Mouse (Mus musculus) midbrain, embryonic 11.5 days (tissue): ENCODE measurements around the gene Csmd2. TPM values are rescaled to one million over a fixed set of nuclear protein-coding genes. Genes with fewer than 3 reads are reported as not detected.

Source experiments
- ATAC-seq: fragments of 200-750 bp; cut with Nextera tagmentation; 2 replicates; pipeline ENCODE4 v1.8.0; 2017; ENCODE audit warnings: moderate TSS enrichment, moderate library complexity; ENCODE audit not compliant: low FRiP score
- DNase-seq: peaks from one replicate; pipeline ENCODE4 v3.0.0; 2015; ENCODE audit warnings: low spot score; ENCODE audit errors: missing footprints
- H3K27ac ChIP-seq: fragments of 300-500 bp; sonication (generic); 2 replicates; pipeline ENCODE4 v1.5.1; 2014; ENCODE audit warnings: low read depth, low read length
- H3K27me3 ChIP-seq: fragments of 300-500 bp; sonication (generic); 2 replicates; pipeline ENCODE4 v1.6.1; 2014; ENCODE audit warnings: mild to moderate bottlenecking, low read length, moderate library complexity, mixed read lengths; ENCODE audit not compliant: control insufficient read depth, insufficient read depth
- H3K36me3 ChIP-seq: fragments of 300-500 bp; sonication (generic); 2 replicates; pipeline ENCODE4 v1.6.1; 2014; ENCODE audit warnings: mild to moderate bottlenecking, low read length, moderate library complexity, mixed read lengths; ENCODE audit not compliant: control insufficient read depth, insufficient read depth
- H3K4me1 ChIP-seq: fragments of 300-500 bp; sonication (generic); 2 replicates; pipeline ENCODE4 v1.6.1; 2014; ENCODE audit warnings: low read length; ENCODE audit not compliant: control insufficient read depth, insufficient read depth
- H3K4me2 ChIP-seq: fragments of 300-500 bp; sonication (generic); 2 replicates; pipeline ENCODE4 v1.6.1; 2014; ENCODE audit warnings: mild to moderate bottlenecking, moderate library complexity
- H3K4me3 ChIP-seq: fragments of 300-500 bp; sonication (generic); 2 replicates; pipeline ENCODE4 v1.5.1; 2014; ENCODE audit warnings: low read depth, low read length
- H3K9ac ChIP-seq: fragments of 300-500 bp; sonication (generic); 2 replicates; pipeline ENCODE4 v1.6.1; 2014; ENCODE audit warnings: low read length
- H3K9me3 ChIP-seq: fragments of 300-500 bp; sonication (generic); 2 replicates; pipeline ENCODE4 v1.6.1; 2016; ENCODE audit warnings: low read length; ENCODE audit not compliant: control insufficient read depth
- WGBS: fragments of 180-500 bp; shearing (Covaris S2); extraction: QIAGEN DNeasy Blood & Tissue Kit; methylation state at CpG from one replicate; pipeline ENCODE4 v1.1.7; 2014; 5-methylcytosine and 5-hydroxymethylcytosine counted together
- polyA plus RNA-seq: library from polyadenylated mRNA; unstranded; fragments of >200 nt; fragmentation: Nextera tagmentation; extraction: Ambion mirVana; gene quantifications from 2 replicates; pipeline ENCODE4 v1.2.1, GENCODE M21; 2014

Csmd2 gene
- polyA plus RNA-seq, 1 experiment from 2014 or later, result 1.6 TPM

DNA sequence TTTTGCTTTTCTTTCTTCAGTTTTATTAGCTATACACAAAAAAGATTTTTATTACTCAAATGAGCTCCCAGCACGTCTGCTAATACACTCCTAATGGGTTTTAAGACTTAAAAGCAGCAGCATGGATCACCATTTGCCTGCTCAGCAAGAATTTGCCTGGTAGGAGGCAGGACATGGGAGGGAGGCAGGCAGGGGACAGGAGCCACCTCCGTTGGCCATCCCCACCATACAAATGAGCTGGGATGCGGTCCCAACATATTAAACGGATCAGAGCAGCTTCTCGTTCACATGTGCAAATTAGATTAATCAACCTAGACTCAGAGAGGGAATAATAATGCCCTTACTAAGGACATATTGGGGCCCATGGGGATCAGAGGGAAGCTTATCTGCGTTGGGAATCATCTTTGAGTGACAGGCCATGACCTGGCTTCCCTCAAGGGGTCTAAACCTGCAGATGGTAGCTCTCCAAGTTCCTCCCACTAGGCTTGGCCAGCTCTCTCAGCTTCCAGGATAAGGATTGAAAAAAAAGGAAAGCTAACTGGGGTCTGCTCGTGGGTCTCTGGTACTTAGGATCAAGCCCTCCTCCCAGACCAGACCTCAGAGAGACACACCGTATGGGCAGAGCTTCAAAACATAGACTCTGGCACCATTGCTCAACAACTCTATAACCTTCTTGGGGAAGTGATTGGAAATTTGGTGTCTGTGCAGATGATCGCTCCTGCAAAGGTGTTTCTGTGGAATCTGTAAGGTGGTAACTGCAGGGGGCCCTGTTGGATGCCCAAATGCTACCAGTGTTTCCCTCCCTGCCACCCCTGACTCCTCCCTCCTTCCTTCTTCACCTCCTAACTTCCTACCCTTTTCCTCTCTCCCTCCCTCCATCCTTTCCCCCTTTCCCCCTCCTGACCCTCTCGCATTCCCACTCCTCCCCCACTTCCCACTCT is 153.8 kb downstream of the Csmd2 start:
- DNase-seq, result no peak
- 59% methylated on average over 10 of the region's 10 CpGs for WGBS
- ATAC-seq, result no peak

DNA sequence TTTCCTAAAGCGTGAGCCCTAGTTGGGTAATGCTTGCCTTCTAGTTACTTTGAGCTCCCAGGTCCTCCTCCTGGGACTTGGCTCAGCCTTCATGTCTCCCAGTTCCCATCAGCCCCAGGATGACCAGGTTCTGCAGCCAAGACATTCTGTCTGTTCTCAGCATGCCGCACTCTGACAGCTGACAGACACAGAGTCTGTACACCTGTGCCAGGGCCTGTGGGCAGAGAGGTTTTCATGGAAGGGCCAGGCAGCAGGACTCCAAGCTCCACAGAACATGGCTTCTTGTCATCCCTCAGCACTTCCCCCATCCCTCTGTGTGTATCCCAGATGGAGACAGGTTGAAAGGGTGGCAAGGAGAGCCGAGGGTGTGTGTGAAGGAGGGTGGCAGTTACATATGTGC is 154.6 kb downstream of the Csmd2 start:
- Histone ChIP-seq H3K4me3 (no peak overlapping the region), H3K4me2 (no peak overlapping the region)

More for the DNA sequence above, 153.8 kb downstream of the Csmd2 start:
- Histone ChIP-seq H3K9me3 (no peaks in the 10 kb centered on the region), H3K27me3 (no peaks in the 10 kb centered on the region), H3K4me1 (no peaks in the 10 kb centered on the region), H3K27ac (no peak overlapping the region), H3K4me2 (no peak overlapping the region), H3K4me3 (no peak overlapping the region), H3K9ac (no peak overlapping the region), H3K36me3 (no peaks in the 10 kb centered on the region)

DNA sequence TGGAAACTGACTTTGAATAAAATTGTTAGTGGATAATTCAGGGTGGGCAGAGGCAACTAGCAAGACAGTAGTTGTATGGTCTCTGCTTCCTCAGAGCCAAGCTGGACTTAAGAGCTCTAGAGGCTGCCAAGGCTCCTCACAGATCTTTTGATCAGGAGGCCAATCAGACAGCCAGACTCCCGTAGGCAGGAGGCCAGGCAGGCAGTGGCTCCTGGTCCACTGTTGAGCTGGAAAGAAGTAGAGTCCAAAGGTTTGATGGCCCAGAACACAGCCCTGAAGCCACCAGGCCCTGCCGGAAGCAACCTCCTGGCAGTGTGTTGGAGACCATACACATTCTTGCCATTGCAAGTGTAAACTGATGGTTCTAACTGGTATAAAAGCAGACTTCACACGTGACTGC is 155.5 kb downstream of the Csmd2 start:
- Histone ChIP-seq H3K4me3 (no peak overlapping the region), H3K9me3 (no peaks in the 10 kb centered on the region), H3K27ac (no peak overlapping the region), H3K4me2 (no peak overlapping the region), H3K4me1 (no peaks in the 10 kb centered on the region), H3K9ac (no peak overlapping the region), H3K36me3 (no peaks in the 10 kb centered on the region), H3K27me3 (no peaks in the 10 kb centered on the region)
- 82% methylated on average over 3 of the region's 3 CpGs for WGBS
- ATAC-seq, result no peak
- no peak for DNase-seq

More for the DNA sequence above, 154.6 kb downstream of the Csmd2 start:
- no peaks in the 10 kb centered on the region for H3K9me3 ChIP-seq
- no peak for DNase-seq
- 89% methylated on average over 3 of the region's 3 CpGs for WGBS
- H3K4me1 ChIP-seq, result no peaks in the 10 kb centered on the region
- no peaks in the 10 kb centered on the region for H3K36me3 ChIP-seq
- no peak overlapping the region for H3K27ac ChIP-seq
- no peaks in the 10 kb centered on the region for H3K27me3 ChIP-seq
- H3K9ac ChIP-seq, result no peak overlapping the region
- no peak for ATAC-seq

DNA sequence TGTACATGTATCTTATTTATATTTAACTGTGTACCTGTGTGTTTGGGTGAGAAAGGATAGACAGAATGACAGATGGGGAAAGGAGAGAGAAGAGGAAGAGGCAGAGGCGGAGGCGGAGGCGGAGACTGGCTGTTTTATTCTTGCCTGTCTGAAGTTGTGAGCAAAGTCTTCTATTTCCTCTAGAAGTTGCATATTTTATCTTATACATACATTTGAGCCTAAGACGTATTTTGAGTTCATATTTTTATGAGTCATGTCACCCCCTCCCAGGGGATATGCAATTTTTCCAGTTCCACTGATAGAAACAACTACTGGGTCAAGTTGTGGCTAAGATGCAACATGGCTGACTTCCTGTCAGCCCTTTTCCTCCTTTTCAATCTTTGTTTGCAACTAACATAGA is 161.9 kb downstream of the Csmd2 start:
- Histone ChIP-seq H3K4me1 (no peaks in the 10 kb centered on the region), H3K27ac (no peak overlapping the region), H3K9ac (no peak overlapping the region), H3K9me3 (no peaks in the 10 kb centered on the region), H3K27me3 (no peaks in the 10 kb centered on the region), H3K4me2 (no peak overlapping the region), H3K4me3 (no peak overlapping the region), H3K36me3 (no peaks in the 10 kb centered on the region)
- WGBS, result 93% methylated on average over 4 of the region's 4 CpGs
- no peak for DNase-seq
- ATAC-seq, result no peak

DNA sequence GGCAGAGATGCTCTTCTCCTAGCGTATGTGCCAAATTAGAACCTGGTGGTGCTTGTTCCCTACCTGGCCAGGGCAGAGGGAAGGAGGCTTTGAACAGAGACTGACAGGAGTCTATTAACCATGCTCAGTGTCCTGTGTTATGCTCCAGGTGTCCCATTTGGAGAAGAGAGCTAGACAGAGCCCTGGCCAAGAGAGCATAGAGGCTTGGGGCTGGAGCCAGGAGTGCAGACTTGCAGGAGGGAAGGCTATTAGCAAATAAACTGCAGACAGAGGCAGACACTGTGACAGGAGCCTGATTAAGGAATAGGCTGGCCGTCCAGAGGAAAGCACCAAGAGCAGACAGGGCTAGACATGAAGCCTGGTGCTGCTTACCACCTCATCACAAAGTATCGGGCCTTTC is 164.4 kb downstream of the Csmd2 start:
- 78% methylated on average over 3 of the region's 3 CpGs for WGBS
- Histone ChIP-seq H3K4me1 (no peaks in the 10 kb centered on the region), H3K27ac (no peak overlapping the region), H3K27me3 (no peaks in the 10 kb centered on the region), H3K9me3 (no peaks in the 10 kb centered on the region), H3K9ac (no peak overlapping the region), H3K4me2 (no peak overlapping the region), H3K4me3 (no peak overlapping the region), H3K36me3 (no peaks in the 10 kb centered on the region)
- ATAC-seq (no peak), DNase-seq (no peak)

DNA sequence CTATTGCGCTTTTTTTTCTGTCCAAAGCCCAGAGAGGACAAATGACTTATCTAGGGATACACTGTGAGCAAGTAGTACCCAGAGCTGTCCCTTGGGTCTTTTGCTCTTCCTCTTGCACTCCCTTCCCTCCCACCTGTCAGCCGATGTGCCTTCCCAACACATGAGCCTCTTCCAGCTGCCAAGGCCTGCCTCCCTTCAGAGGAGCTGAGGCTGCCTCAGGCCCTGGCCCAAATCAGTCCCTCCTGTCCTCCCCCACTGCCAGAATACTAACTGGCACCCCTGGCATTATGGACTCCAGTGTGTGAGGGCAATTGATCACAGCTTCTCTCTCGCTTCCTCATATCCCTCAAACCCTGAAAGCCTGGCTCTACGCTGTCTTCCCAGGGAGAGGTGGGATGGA is 165.5 kb downstream of the Csmd2 start:
- H3K4me3 ChIP-seq, result no peak overlapping the region
- no peaks in the 10 kb centered on the region for H3K9me3 ChIP-seq
- no peak overlapping the region for H3K27ac ChIP-seq
- no peaks in the 10 kb centered on the region for H3K27me3 ChIP-seq
- no peak overlapping the region for H3K9ac ChIP-seq
- no peaks in the 10 kb centered on the region for H3K36me3 ChIP-seq
- DNase-seq (no peak), ATAC-seq (no peak)
- H3K4me1 ChIP-seq, result no peaks in the 10 kb centered on the region
- H3K4me2 ChIP-seq, result no peak overlapping the region
- WGBS, result 88% methylated on average over 4 of the region's 4 CpGs

DNA sequence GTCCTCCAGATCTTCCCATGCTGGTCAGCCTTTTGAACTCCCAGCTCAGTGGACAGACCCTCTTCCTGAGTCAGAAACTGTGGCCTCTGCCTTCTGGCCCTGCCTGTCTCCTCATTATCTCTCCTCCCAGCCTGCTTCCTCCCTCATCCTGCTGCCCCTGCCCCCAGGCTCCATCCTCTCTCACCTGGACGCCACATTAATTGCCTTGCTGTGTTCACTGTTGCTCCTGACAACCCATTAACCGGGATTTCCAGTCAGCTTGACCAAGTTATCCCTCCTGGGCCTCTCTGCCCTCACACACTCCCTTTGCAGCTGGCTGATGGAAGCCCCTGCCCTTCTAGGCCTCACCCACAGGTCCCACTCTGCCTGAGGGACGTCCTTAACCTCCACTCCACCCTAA is 167.6 kb downstream of the Csmd2 start:
- 33% methylated on average over 3 of the region's 3 CpGs for WGBS
- no peak for ATAC-seq

DNA sequence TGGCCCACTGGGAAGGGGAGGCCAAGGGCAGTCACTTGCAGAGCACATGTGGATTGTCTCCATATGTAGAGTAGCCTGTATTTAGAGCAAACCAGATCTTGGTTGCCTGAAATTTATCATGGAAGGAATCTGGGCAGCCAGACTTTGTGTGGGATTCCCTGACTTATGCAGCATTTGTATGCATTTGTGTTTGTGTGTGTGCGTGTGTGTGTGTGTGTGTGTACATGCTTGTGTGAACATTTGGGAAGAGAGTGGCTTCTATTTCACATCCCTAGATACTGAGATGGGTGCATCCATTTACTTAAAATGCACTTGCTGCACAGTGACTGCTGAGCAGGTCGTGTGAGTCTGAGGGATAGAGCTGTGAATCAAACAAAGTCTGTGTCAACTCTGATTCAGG is 173.0 kb downstream of the Csmd2 start:
- Histone ChIP-seq H3K27me3 (no peaks in the 10 kb centered on the region), H3K9ac (no peak overlapping the region), H3K4me2 (no peak overlapping the region), H3K9me3 (no peaks in the 10 kb centered on the region), H3K4me3 (no peak overlapping the region), H3K27ac (no peak overlapping the region), H3K36me3 (no peaks in the 10 kb centered on the region), H3K4me1 (no peaks in the 10 kb centered on the region)
- DNase-seq (no peak), ATAC-seq (no peak)
- WGBS, result 84% methylated on average over 2 of the region's 2 CpGs

More for the DNA sequence above, 167.6 kb downstream of the Csmd2 start:
- H3K27me3 ChIP-seq, result no peaks in the 10 kb centered on the region
- DNase-seq, result no peak
- H3K9me3 ChIP-seq, result no peaks in the 10 kb centered on the region
- no peak overlapping the region for H3K27ac ChIP-seq
- H3K4me2 ChIP-seq, result no peak overlapping the region
- no peaks in the 10 kb centered on the region for H3K4me1 ChIP-seq
- no peak overlapping the region for H3K9ac ChIP-seq
- no peak overlapping the region for H3K4me3 ChIP-seq
- H3K36me3 ChIP-seq, result no peaks in the 10 kb centered on the region

DNA sequence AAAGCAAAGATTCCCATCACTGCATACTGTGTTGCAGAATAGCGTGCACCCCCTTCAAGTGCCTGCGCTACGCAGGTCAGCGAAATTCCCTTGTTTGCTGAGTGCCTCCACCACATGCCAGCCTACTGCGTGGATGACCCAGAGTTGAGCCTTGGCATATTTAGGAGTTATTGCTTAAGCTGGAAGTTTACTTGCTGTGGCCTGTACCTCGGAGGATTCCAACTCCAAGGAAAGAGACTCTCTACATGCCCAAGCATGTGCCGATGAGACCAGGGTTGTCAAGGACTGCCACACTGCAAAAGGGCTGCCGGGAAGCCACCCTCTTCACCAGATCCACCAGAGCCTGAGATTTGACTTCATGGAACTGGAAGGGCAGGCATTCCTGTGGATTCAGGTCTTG is 182.5 kb downstream of the Csmd2 start:
- DNase-seq, result no peak
- 95% methylated on average over 8 of the region's 8 CpGs for WGBS
- no peak for ATAC-seq

More for the DNA sequence above, 182.5 kb downstream of the Csmd2 start:
- Histone ChIP-seq H3K9me3 (no peaks in the 10 kb centered on the region), H3K36me3 (no peaks in the 10 kb centered on the region), H3K4me1 (no peaks in the 10 kb centered on the region), H3K27me3 (no peaks in the 10 kb centered on the region), H3K4me3 (no peak overlapping the region), H3K4me2 (no peak overlapping the region), H3K27ac (no peak overlapping the region), H3K9ac (no peak overlapping the region)
